ENCODE assay signal across 7 mouse cellular contexts in genomic region chr11:69415327-69415667, GRCm38 (mm10). TPM values are rescaled to one million over a fixed set of nuclear protein-coding genes. Genes with fewer than 3 reads are reported as not detected.
DNase-seq lines count a peak whose midpoint lies in the region; ATAC-seq and TF ChIP-seq lines count a peak whose summit lies in the region.

No protein-coding gene starts in this region.

- no peaks in the 10 kb centered on the region for H3K9me3 ChIP-seq in G1E (replicated peaks)
- no peaks in the 10 kb centered on the region for H3K9me3 ChIP-seq in embryonic facial prominence, embryonic 10.5 days
- H3K9me3 ChIP-seq in heart, embryonic 13.5 days: no peaks in the 10 kb centered on the region
- H3K9me3 ChIP-seq in kidney, embryonic 15.5 days (replicated peaks): no peaks in the 10 kb centered on the region

- peaks cover 62% of the 10 kb centered on the region for H3K79me2 ChIP-seq in C2C12 (ENCODE audit: control insufficient read depth, insufficient read depth)

- peaks cover 26% of the 10 kb centered on the region for H3K36me3 ChIP-seq in C2C12 (ENCODE audit: control insufficient read depth, insufficient read depth)
- peaks cover 33% of the 10 kb centered on the region for H3K36me3 ChIP-seq in G1E (replicated peaks)
- peaks cover 26% of the 10 kb centered on the region for H3K36me3 ChIP-seq in embryonic facial prominence, embryonic 10.5 days (replicated peaks)
- H3K36me3 ChIP-seq in heart, embryonic 13.5 days: peaks cover 11% of the 10 kb centered on the region
- peaks cover 16% of the 10 kb centered on the region for H3K36me3 ChIP-seq in kidney, embryonic 15.5 days

- H3K79me3 ChIP-seq in C2C12 (ENCODE audit: low read depth): peaks cover 25% of the 10 kb centered on the region

- no peak for ATAC-seq in G1E (ENCODE audit: extremely low read depth, insufficient number of reproducible peaks, low FRiP score, poor library complexity, severe bottlenecking)
- no peak for ATAC-seq in heart, embryonic 13.5 days (ENCODE audit: extremely low read depth, insufficient number of reproducible peaks, low FRiP score, low TSS enrichment)
- ATAC-seq in kidney, embryonic 15.5 days (replicated peaks; ENCODE audit: low FRiP score): peak; percentile 13; the same call in 1 of the 2 replicates

- no peak for DNase-seq in G1E (ENCODE audit: low spot score)
- peak; percentile 71 for DNase-seq in embryonic facial prominence, embryonic 10.5 days (ENCODE audit: low spot score)
- DNase-seq in lung, postnatal 36 days: peak; percentile 66
- peak; percentile 70 for DNase-seq in testis, postnatal 10 days (ENCODE audit: low spot score)

- peak overlapping the region; percentile 99 for H3K27ac ChIP-seq in embryonic facial prominence, embryonic 10.5 days (replicated peaks)
- peak overlapping the region; percentile 99 for H3K27ac ChIP-seq in heart, embryonic 13.5 days (replicated peaks)
- H3K27ac ChIP-seq in kidney, embryonic 15.5 days: peak overlapping the region; percentile 97

- H3K4me1 ChIP-seq in G1E (ENCODE audit: insufficient read depth, low read depth, low read length): peaks cover 81% of the 10 kb centered on the region
- peaks cover 94% of the 10 kb centered on the region for H3K4me1 ChIP-seq in embryonic facial prominence, embryonic 10.5 days
- H3K4me1 ChIP-seq in heart, embryonic 13.5 days: peaks cover 74% of the 10 kb centered on the region
- H3K4me1 ChIP-seq in kidney, embryonic 15.5 days: peaks cover 78% of the 10 kb centered on the region

- WGBS in embryonic facial prominence, embryonic 10.5 days: 0% methylated on average over 3 of the region's 3 CpGs
- WGBS in heart, embryonic 13.5 days: 2% methylated on average over 3 of the region's 3 CpGs
- WGBS in kidney, embryonic 15.5 days: 2% methylated on average over 3 of the region's 3 CpGs

- H3K9ac ChIP-seq in heart, embryonic 13.5 days: peak overlapping the region; percentile 98
- H3K9ac ChIP-seq in kidney, embryonic 15.5 days: peak overlapping the region; percentile 70

- H3K4me2 ChIP-seq in heart, embryonic 13.5 days: peak overlapping the region; percentile 99
- H3K4me2 ChIP-seq in kidney, embryonic 15.5 days: peak overlapping the region; percentile 95

- H3K27me3 ChIP-seq in C2C12 (ENCODE audit: control insufficient read depth, insufficient read depth, insufficient read length) (no peaks in the 10 kb centered on the region), G1E (ENCODE audit: insufficient read depth, low read length) (no peaks in the 10 kb centered on the region)
- no peaks in the 10 kb centered on the region for H3K27me3 ChIP-seq in embryonic facial prominence, embryonic 10.5 days (replicated peaks; ENCODE audit: low read depth, poor library complexity, severe bottlenecking)
- H3K27me3 ChIP-seq in heart, embryonic 13.5 days (replicated peaks): peaks cover under 1% of the 10 kb centered on the region; the same call in 1 of the 2 replicates
- no peaks in the 10 kb centered on the region for H3K27me3 ChIP-seq in kidney, embryonic 15.5 days

- no peak for TF ChIP-seq CTCF in C2C12 (IDR thresholded peaks at IDR 0.05; ENCODE audit: control insufficient read depth, insufficient read depth, insufficient read length)
- TF ChIP-seq CTCF in G1E (IDR thresholded peaks at IDR 0.05; ENCODE audit: low read depth, low read length): no peak

- H3K4me3 ChIP-seq in C2C12 (ENCODE audit: insufficient read depth, poor library complexity, severe bottlenecking) (peak overlapping the region; percentile 78), G1E (ENCODE audit: low read depth, low read length) (peak overlapping the region; percentile 78)
- H3K4me3 ChIP-seq in embryonic facial prominence, embryonic 10.5 days: peak overlapping the region; percentile 93
- H3K4me3 ChIP-seq in heart, embryonic 13.5 days: peak overlapping the region; percentile 85
- H3K4me3 ChIP-seq in kidney, embryonic 15.5 days (replicated peaks): peak overlapping the region; percentile 77

- peak overlapping the region; percentile 90 for H3ac ChIP-seq in C2C12 (ENCODE audit: control insufficient read depth, insufficient read length, low read depth)

TF ChIP-seq in C2C12, 6 proteins besides CTCF, POLR2A, EP300 and RAD21:
- TF ChIP-seq MAX (IDR thresholded peaks at IDR 0.05) (no peak), MYOD1 (IDR thresholded peaks at IDR 0.05; ENCODE audit: control insufficient read depth, insufficient read length, low read depth) (no peak), FOSL1 (IDR thresholded peaks at IDR 0.05; ENCODE audit: insufficient read depth, low read length, poor library complexity, severe bottlenecking) (no peak), MYOG (IDR thresholded peaks at IDR 0.05; ENCODE audit: control insufficient read depth, extremely low read depth, insufficient read length) (no peak), USF1 (IDR thresholded peaks at IDR 0.05; ENCODE audit: low read depth) (no peak), CEBPB (IDR thresholded peaks at IDR 0.05; ENCODE audit: low read depth) (no peak)

RNA-seq across cellular contexts. Expression of gene Kdm6b, which starts 1.8 kb away (rescaled TPM):
- polyA plus RNA-seq in C2C12 (2012; fragmentation: generic; extraction: Trizol) (9.0 TPM), G1E (2012) (104 and 111 TPM in 2 replicates)
- total RNA-seq in G1E (2014; fragmentation: Nextera tagmentation) (145 and 185 TPM in 2 replicates), G1E (2017) (3.9 and 4.8 TPM in 2 replicates)
- 39.8 and 39.9 TPM in 2 replicates for polyA plus RNA-seq in embryonic facial prominence, embryonic 10.5 days (2016; fragmentation: Nextera tagmentation; extraction: Ambion mirVana)
- 20.9 and 21.6 TPM in 2 replicates for polyA plus RNA-seq in heart, embryonic 13.5 days (2015; fragmentation: Nextera tagmentation; extraction: Ambion mirVana)
- 32.6 and 33.0 TPM in 2 replicates for polyA plus RNA-seq in kidney, embryonic 15.5 days (2015; fragmentation: Nextera tagmentation; extraction: Ambion mirVana)

RNA-seq across cellular contexts. Expression of gene Tmem88, which starts 17.3 kb away (rescaled TPM):
- polyA plus RNA-seq in C2C12 (2012; fragmentation: generic; extraction: Trizol): 0.16 TPM
- total RNA-seq in G1E (2014; fragmentation: Nextera tagmentation): 2.6 TPM in 2 replicates
- total RNA-seq in G1E (2017): 0.93 and 1.2 TPM in 2 replicates
- polyA plus RNA-seq in G1E (2012): 2.2 and 3.0 TPM in 2 replicates
- polyA plus RNA-seq in embryonic facial prominence, embryonic 10.5 days (2016; fragmentation: Nextera tagmentation; extraction: Ambion mirVana): 19.8 and 23.1 TPM in 2 replicates
- 40.0 and 40.5 TPM in 2 replicates for polyA plus RNA-seq in heart, embryonic 13.5 days (2015; fragmentation: Nextera tagmentation; extraction: Ambion mirVana)
- polyA plus RNA-seq in kidney, embryonic 15.5 days (2015; fragmentation: Nextera tagmentation; extraction: Ambion mirVana): 41.9 and 44.3 TPM in 2 replicates

RNA-seq across cellular contexts. Expression of gene Cyb5d1, which starts 19.9 kb away (rescaled TPM):
- polyA plus RNA-seq in C2C12 (2012; fragmentation: generic; extraction: Trizol): 22.8 TPM
- total RNA-seq in G1E (2014; fragmentation: Nextera tagmentation): 24.0 and 26.0 TPM in 2 replicates
- total RNA-seq in G1E (2017): 36.0 and 41.5 TPM in 2 replicates
- polyA plus RNA-seq in G1E (2012): 3.5 and 9.1 TPM in 2 replicates
- polyA plus RNA-seq in embryonic facial prominence, embryonic 10.5 days (2016; fragmentation: Nextera tagmentation; extraction: Ambion mirVana): 49.3 and 50.2 TPM in 2 replicates
- polyA plus RNA-seq in heart, embryonic 13.5 days (2015; fragmentation: Nextera tagmentation; extraction: Ambion mirVana): 21.2 and 21.5 TPM in 2 replicates
- 30.2 and 30.5 TPM in 2 replicates for polyA plus RNA-seq in kidney, embryonic 15.5 days (2015; fragmentation: Nextera tagmentation; extraction: Ambion mirVana)

RNA-seq across cellular contexts. Expression of gene Naa38, which starts 20.0 kb away (rescaled TPM):
- polyA plus RNA-seq in C2C12 (2012; fragmentation: generic; extraction: Trizol) (229 TPM), G1E (2012) (104 and 107 TPM in 2 replicates)
- total RNA-seq in G1E (2014; fragmentation: Nextera tagmentation) (96.2 and 98.4 TPM in 2 replicates), G1E (2017) (171 and 204 TPM in 2 replicates)
- polyA plus RNA-seq in embryonic facial prominence, embryonic 10.5 days (2016; fragmentation: Nextera tagmentation; extraction: Ambion mirVana): 136 and 137 TPM in 2 replicates
- 135 and 139 TPM in 2 replicates for polyA plus RNA-seq in heart, embryonic 13.5 days (2015; fragmentation: Nextera tagmentation; extraction: Ambion mirVana)
- polyA plus RNA-seq in kidney, embryonic 15.5 days (2015; fragmentation: Nextera tagmentation; extraction: Ambion mirVana): 153 and 155 TPM in 2 replicates

RNA-seq across cellular contexts. Expression of gene Chd3, which starts 46.1 kb away (rescaled TPM):
- polyA plus RNA-seq in C2C12 (2012; fragmentation: generic; extraction: Trizol) (100 TPM), G1E (2012) (183 and 212 TPM in 2 replicates)
- total RNA-seq in G1E (2014; fragmentation: Nextera tagmentation) (120 TPM in 2 replicates), G1E (2017) (55.6 and 71.0 TPM in 2 replicates)
- 46.2 and 55.9 TPM in 2 replicates for polyA plus RNA-seq in embryonic facial prominence, embryonic 10.5 days (2016; fragmentation: Nextera tagmentation; extraction: Ambion mirVana)
- polyA plus RNA-seq in heart, embryonic 13.5 days (2015; fragmentation: Nextera tagmentation; extraction: Ambion mirVana): 18.0 and 18.8 TPM in 2 replicates
- 54.8 and 62.8 TPM in 2 replicates for polyA plus RNA-seq in kidney, embryonic 15.5 days (2015; fragmentation: Nextera tagmentation; extraction: Ambion mirVana)
